Mouse (Mus musculus) heart, embryonic 16.5 days (tissue): ENCODE measurements around the gene Zfp53. TPM values are rescaled to one million over a fixed set of nuclear protein-coding genes. Genes with fewer than 3 reads are reported as not detected.

Experiments
- ATAC-seq: fragments of 200-750 bp; cut with Nextera tagmentation; replicated peaks from 2 replicates; pipeline ENCODE4 v1.8.0; 2017; ENCODE audit warnings: moderate number of reproducible peaks; ENCODE audit not compliant: insufficient read depth, low FRiP score; ENCODE audit errors: extremely low read depth
- H3K27ac ChIP-seq: fragments of 300-500 bp; sonication (generic); 2 replicates; pipeline ENCODE4 v1.5.1; 2014; ENCODE audit warnings: mild to moderate bottlenecking, low read length, control low read depth, moderate library complexity
- H3K27me3 ChIP-seq: fragments of 300-500 bp; sonication (generic); 2 replicates; pipeline ENCODE4 v1.6.1; 2014; ENCODE audit warnings: low read length, mixed read lengths; ENCODE audit not compliant: control insufficient read depth, insufficient read depth
- H3K36me3 ChIP-seq: fragments of 300-500 bp; sonication (generic); 2 replicates; pipeline ENCODE4 v1.6.1; 2014; ENCODE audit not compliant: control insufficient read depth, insufficient read depth
- H3K4me1 ChIP-seq: fragments of 300-500 bp; sonication (generic); 2 replicates; pipeline ENCODE4 v1.6.1; 2014; ENCODE audit warnings: low read length, mixed read lengths; ENCODE audit not compliant: control insufficient read depth, insufficient read depth
- H3K4me2 ChIP-seq: fragments of 300-500 bp; sonication (generic); 2 replicates; pipeline ENCODE4 v1.6.1; 2014; ENCODE audit warnings: low read depth, mild to moderate bottlenecking, control low read depth, low read length
- H3K4me3 ChIP-seq: fragments of 300-500 bp; sonication (generic); 2 replicates; pipeline ENCODE4 v1.5.1; 2014; ENCODE audit warnings: mild to moderate bottlenecking, control low read depth, low read length
- H3K9ac ChIP-seq: fragments of 300-500 bp; sonication (generic); 2 replicates; pipeline ENCODE4 v1.6.1; 2014; ENCODE audit warnings: low read length, control low read depth
- H3K9me3 ChIP-seq: fragments of 300-500 bp; sonication (generic); replicated peaks from 2 replicates; pipeline ENCODE4 v1.6.1; 2016; ENCODE audit warnings: low read length; ENCODE audit not compliant: control insufficient read depth
- WGBS: fragments of 180-500 bp; shearing (Covaris S2); extraction: QIAGEN DNeasy Blood & Tissue Kit; methylation state at CpG from one replicate; pipeline ENCODE4 v1.1.7; 2014; 5-methylcytosine and 5-hydroxymethylcytosine counted together
- polyA plus RNA-seq: library from polyadenylated mRNA; unstranded; fragments of >200 nt; fragmentation: Nextera tagmentation; extraction: Ambion mirVana; gene quantifications from 2 replicates; pipeline ENCODE4 v1.2.1, GENCODE M21; 2015

The Zfp53 gene
- polyA plus RNA-seq, 1 experiment from 2014 or later = 6.9 TPM

DNA sequence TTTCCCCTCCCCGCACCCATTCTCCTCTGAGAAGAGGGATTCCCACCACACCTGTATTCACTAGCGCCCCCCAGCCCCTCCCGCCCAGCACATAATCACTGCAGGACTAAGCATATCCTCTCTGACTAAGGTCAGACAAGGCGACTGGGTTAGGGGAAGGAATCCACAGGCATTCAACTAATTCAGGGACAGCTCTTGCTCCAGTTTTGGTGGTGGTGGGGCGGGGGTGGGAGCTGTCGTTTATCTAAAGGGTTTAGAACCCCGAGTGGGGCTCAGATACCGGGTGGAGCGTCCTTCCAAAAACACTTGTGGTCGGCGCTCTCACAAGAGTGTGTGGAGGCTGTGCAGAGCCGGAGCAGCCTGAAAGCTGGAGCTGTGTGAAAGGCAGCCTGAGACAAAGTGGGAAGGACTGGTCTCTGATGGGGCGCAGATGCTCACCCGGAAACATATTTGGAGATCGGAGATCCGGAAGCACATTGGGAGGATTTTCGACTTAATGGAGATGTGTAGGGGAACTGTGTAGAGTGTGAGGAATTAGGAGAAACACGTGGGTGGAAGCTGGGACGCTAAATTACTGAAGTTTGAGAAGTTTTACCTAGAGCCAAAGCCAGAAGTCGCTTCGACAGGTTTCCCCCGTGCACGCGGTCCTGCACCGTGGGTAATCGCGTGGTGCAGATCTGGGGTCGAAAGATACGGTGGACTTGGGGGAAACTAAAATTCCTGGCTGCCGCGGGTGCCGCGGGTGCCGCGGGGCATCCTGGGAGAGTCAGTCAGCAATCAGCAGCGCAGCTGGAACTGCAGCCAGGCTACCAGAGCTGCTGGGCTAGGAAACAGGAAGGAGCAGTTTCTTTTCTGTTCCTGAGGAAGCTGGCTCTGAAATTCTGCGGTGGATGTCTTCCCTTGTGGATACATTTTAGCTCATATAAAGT, 27.7 kb downstream of the Zfp53 start:
- H3K4me2 ChIP-seq = peak overlapping the region; percentile 92
- H3K9ac ChIP-seq = peak overlapping the region; percentile 73
- peaks cover 4% of the 10 kb centered on the region for H3K4me1 ChIP-seq
- H3K36me3 ChIP-seq = 0 out of 2 replicates have a peak, but pooled peaks cover 4% of the 10 kb centered on the region
- peak overlapping the region; percentile 84 for H3K27ac ChIP-seq
- H3K4me3 ChIP-seq = peak overlapping the region; percentile 64
- H3K27me3 ChIP-seq = no peaks in the 10 kb centered on the region
- H3K9me3 ChIP-seq = no peaks in the 10 kb centered on the region
- WGBS = under 1% methylated on average over 37 of the region's 37 CpGs
- peak; percentile 95 for ATAC-seq

- H3K36me3 ChIP-seq = 0 out of 2 replicates have a peak, but pooled peaks cover 1% of the 10 kb centered on the region
- 23% methylated on average over 4 of the region's 4 CpGs for WGBS
Measured at GRCm38 (mm10) chr17:21517130-21517671, 28.4 kb downstream of the Zfp53 start.

GRCm38 (mm10) chr17:21526270-21526669, 37.5 kb downstream of the Zfp53 start:
- Histone ChIP-seq H3K9ac (no peak overlapping the region), H3K27ac (no peak overlapping the region), H3K4me1 (0 out of 2 replicates have a peak, but pooled peaks cover under 1% of the 10 kb centered on the region), H3K36me3 (no peaks in the 10 kb centered on the region), H3K9me3 (no peaks in the 10 kb centered on the region), H3K4me2 (no peak overlapping the region), H3K4me3 (no peak overlapping the region), H3K27me3 (no peaks in the 10 kb centered on the region)
- ATAC-seq = no peak

More at GRCm38 (mm10) chr17:21517130-21517671, 28.4 kb downstream of the Zfp53 start:
- H3K9ac ChIP-seq = peak overlapping the region; percentile 73
- H3K4me2 ChIP-seq = peak overlapping the region; percentile 92
- H3K27ac ChIP-seq = peak overlapping the region; percentile 84
- peak overlapping the region; percentile 64 for H3K4me3 ChIP-seq
- H3K27me3 ChIP-seq = no peaks in the 10 kb centered on the region
- no peaks in the 10 kb centered on the region for H3K9me3 ChIP-seq
- peaks cover 4% of the 10 kb centered on the region for H3K4me1 ChIP-seq
- ATAC-seq = no peak

DNA sequence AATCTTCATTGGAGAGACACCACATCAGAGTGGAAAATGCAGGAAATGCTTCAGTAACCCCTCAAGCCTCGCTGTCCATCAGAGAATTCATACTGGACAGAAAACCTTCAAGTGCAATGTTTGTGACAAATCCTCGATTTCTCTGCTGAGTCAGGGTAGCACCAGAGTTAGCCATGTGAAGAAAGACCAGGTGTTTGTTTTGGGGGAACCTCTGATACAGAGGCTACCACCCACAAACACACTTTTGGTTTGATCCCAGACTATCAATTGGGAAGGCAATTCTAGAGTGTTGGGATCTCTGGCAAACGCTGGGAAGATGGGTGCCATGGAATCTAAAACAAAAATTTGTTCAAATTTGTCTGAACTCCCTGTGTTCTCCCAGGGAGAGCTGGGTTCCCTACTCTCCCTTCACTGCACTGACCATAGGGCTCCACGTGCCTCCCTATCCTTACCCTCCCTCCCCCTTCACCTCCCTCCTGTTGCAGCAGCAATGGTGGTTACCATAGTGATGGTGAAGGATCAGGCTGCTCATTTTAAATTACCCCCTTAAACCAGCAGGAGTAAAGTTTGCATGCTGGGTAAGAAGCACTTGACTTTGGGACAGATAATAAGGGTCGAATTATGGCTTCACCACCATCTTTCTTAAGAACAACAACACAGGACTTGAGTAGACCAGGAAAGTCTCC, 42.0 kb downstream of the Zfp53 start:
- H3K36me3 ChIP-seq = no peaks in the 10 kb centered on the region
- WGBS = 71% methylated on average over 5 of the region's 5 CpGs
- peaks cover 20% of the 10 kb centered on the region for H3K4me1 ChIP-seq
- H3K27ac ChIP-seq = no peak overlapping the region
- no peak overlapping the region; the same call in 1 of the 2 replicates for H3K4me2 ChIP-seq
- H3K9ac ChIP-seq = no peak overlapping the region
- H3K27me3 ChIP-seq = no peaks in the 10 kb centered on the region
- no peak overlapping the region for H3K4me3 ChIP-seq
- H3K9me3 ChIP-seq = no peaks in the 10 kb centered on the region
- ATAC-seq = no peak

DNA sequence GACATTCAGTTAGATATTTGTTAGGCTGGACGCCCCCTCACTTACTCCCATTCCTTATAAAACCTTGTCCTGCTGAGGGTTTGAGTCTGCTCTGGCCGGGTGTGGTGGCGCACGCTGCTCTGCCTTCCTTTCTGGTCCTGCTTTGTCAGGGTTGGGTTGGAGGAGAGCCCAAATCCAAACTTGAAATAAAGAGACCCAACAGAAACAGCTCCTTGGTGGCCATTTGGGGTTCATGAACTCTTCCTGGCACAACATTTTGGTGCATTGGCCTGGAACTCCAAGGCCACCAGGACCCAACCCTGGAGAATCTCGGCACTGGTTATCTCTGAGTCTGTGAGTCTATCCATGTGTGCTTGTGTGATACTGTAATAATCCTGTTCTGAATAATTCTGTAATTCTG, 42.8 kb downstream of the Zfp53 start:
- Histone ChIP-seq H3K36me3 (no peaks in the 10 kb centered on the region), H3K9me3 (no peaks in the 10 kb centered on the region), H3K4me1 (peaks cover 20% of the 10 kb centered on the region), H3K27ac (peak overlapping the region; percentile 98), H3K9ac (peak overlapping the region; percentile 94), H3K4me2 (peak overlapping the region; percentile 61), H3K27me3 (no peaks in the 10 kb centered on the region), H3K4me3 (peak overlapping the region; percentile 77)
- 56% methylated on average over 5 of the region's 5 CpGs for WGBS
- ATAC-seq = no peak

DNA sequence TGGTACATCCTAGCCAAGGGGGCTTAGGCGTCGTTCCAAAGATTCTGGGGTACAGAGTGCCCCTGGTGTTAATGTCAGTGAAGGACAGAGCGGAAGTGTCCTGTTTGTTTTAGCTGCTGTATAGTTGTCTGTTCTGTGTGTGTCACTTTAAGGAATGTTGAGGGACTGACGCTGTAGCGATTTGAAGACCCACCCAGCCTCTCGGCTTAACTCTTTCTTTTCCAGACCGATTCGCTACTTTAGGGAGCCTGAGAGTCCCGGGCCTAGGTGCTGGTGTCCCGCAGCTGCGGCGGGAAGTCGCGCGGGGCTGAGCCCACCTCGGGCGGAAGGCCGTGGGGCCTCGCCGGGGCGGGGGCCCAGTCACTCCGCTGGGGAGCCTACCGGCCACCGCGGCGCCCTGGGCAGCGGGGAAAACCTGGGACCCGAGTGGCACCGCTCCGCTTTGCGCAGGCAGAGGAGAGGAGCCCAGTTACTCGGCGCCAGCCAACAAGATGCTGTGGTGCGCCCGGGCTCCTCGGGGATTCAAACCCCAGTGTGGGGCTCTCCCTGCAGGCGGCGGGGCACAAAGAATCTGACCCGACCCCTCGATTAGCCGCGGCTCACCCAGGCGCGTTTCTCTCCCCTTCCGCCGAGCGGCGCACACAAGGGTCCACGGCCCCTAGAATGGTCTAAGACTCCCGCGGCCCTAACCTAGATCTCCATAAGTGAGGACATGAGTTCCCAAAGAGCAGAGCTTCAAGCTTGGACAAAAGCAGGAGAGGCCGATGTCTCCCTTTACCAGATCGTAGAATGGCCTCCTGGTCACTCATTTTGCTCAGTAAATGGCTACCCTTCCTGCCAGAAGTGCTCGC, 43.5 kb downstream of the Zfp53 start:
- H3K9me3 ChIP-seq = no peaks in the 10 kb centered on the region
- peak; percentile 86 for ATAC-seq
- under 1% methylated on average over 54 of the region's 54 CpGs for WGBS

DNA sequence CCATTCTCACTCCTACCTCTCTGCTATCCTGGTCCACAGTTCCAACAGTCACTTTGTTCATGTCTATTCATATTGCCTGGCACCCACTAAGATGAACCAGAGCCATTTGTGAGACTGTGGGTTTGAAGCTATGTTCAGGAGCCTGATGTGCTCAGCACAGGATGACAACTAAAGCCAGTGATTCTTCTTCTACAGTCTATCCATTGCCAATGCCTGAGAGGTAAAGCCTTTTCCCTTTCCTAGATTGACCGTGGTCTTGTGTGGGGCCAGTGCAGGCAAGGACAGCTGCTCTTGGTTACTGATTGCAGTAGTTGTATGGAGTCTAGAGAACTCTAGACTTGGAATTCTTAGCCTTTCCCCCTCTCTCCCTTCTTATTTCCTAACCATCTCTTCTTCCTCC, 45.2 kb downstream of the Zfp53 start:
- no peak for ATAC-seq
- no peaks in the 10 kb centered on the region for H3K9me3 ChIP-seq
- H3K9ac ChIP-seq = 0 out of 2 replicates have a peak overlapping the region, but pooled peaks have one; percentile 17
- 67% methylated on average over 1 of the region's 1 CpGs for WGBS
- no peak overlapping the region for H3K4me2 ChIP-seq
- no peaks in the 10 kb centered on the region for H3K27me3 ChIP-seq
- peak overlapping the region; percentile 54; the same call in 1 of the 2 replicates for H3K27ac ChIP-seq
- peaks cover 20% of the 10 kb centered on the region for H3K4me1 ChIP-seq
- no peaks in the 10 kb centered on the region for H3K36me3 ChIP-seq
- H3K4me3 ChIP-seq = no peak overlapping the region

More for the DNA sequence above, 43.5 kb downstream of the Zfp53 start:
- H3K4me3 ChIP-seq = peak overlapping the region; percentile 77
- H3K36me3 ChIP-seq = no peaks in the 10 kb centered on the region
- peaks cover 20% of the 10 kb centered on the region for H3K4me1 ChIP-seq
- peak overlapping the region; percentile 98 for H3K27ac ChIP-seq
- H3K9ac ChIP-seq = peak overlapping the region; percentile 94
- peak overlapping the region; percentile 61 for H3K4me2 ChIP-seq
- H3K27me3 ChIP-seq = no peaks in the 10 kb centered on the region

GRCm38 (mm10) chr17:21534460-21535095, 45.8 kb downstream of the Zfp53 start:
- ATAC-seq = peak; percentile 17; the same call in 1 of the 2 replicates
- H3K4me3 ChIP-seq = no peak overlapping the region

More at GRCm38 (mm10) chr17:21534460-21535095, 45.8 kb downstream of the Zfp53 start:
- Histone ChIP-seq H3K27me3 (no peaks in the 10 kb centered on the region), H3K27ac (peak overlapping the region; percentile 78), H3K9ac (peak overlapping the region; percentile 30; the same call in 1 of the 2 replicates), H3K9me3 (no peaks in the 10 kb centered on the region), H3K4me1 (peaks cover 20% of the 10 kb centered on the region), H3K4me2 (peak overlapping the region; percentile 83), H3K36me3 (no peaks in the 10 kb centered on the region)
- 9% methylated on average over 4 of the region's 4 CpGs for WGBS
